Mouse (Mus musculus) G1E-ER4 (cell line): ENCODE measurements around the gene Zdhhc9. TPM values are rescaled to one million over a fixed set of nuclear protein-coding genes. Genes with fewer than 3 reads are reported as not detected.

Experiments used
- GATA1 ChIP-seq: IDR thresholded peaks from one replicate; pipeline ENCODE4 v1.8.0; 2012; ENCODE audit warnings: low read length, inconsistent platforms
- polyA plus RNA-seq: library from polyadenylated mRNA; stranded (reverse); fragments of >175 nt; gene quantifications from 2 replicates; pipeline ENCODE4 v1.2.3, GENCODE M21; 2012

Zdhhc9 gene
- 12.0 TPM in 2 replicates for polyA plus RNA-seq

- no peak for TF ChIP-seq GATA1
These were observed at the start of gene Zdhhc9 for GRCm38 (mm10) chrX:48208519-48209185. Zdhhc9 (minus strand) TSS chrX:48208878.

GRCm38 (mm10) chrX:48257011-48257410 is 48.3 kb upstream of the Zdhhc9 start:
- no peak for TF ChIP-seq GATA1

- TF ChIP-seq GATA1, result no peak
These were observed 47.9 kb upstream of the Zdhhc9 start, which contains the start of gene Utp14a for GRCm38 (mm10) chrX:48256468-48257007. Utp14a (plus strand) TSS chrX:48256862.

DNA sequence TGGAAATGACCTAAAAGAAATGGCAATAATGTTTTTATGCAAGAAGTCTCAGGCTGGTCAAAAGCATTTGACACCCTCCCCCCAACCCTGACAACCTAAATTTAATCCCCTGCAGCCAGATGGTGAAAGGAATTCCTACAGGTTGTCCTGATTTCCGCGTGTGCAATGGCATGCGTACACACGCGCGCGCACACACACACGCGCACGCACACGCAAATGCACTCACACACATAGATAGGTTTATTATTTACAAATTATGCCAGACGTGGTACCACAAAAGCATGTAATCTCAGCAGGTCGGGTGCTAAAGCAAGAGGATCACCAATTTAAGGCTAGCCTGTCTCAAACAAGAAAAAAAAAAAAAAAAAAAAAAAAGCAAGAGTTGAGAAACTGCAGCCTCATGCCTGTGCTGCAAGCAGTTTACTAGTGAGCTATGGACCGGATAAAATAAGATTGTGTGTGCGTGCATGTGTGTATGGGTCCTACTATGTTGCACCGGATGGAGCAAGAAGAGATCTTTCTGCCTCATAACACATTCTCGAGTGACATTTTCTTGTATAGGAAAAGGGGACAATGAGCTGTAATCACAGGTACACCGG is 47.3 kb upstream of the Zdhhc9 start:
- no peak for TF ChIP-seq GATA1

DNA sequence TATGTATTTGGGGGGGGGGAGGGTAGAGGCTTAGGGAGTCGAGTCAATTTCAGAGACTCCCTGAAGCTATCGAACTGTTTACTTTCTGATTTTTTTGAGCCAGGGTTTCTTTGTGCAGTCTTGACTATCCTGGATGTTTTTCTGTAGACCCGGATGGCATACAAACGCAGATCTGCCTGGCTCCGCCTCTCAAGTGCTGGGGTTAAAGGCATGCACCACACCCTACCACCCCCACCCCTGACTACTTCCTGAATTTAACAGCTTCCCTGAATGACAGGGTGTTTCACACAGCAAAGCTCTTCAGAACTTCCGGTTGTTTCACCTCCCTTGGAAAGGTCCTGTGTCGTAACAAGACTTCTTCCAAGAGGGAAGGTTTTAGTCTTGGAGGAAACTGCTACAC is 25.7 kb upstream of the Zdhhc9 start:
- no peak for TF ChIP-seq GATA1

- no peak for TF ChIP-seq GATA1
These were observed 17.5 kb upstream of the Zdhhc9 start for GRCm38 (mm10) chrX:48226225-48226624.

GRCm38 (mm10) chrX:48222706-48223105 is 14.0 kb upstream of the Zdhhc9 start:
- no peak for TF ChIP-seq GATA1

DNA sequence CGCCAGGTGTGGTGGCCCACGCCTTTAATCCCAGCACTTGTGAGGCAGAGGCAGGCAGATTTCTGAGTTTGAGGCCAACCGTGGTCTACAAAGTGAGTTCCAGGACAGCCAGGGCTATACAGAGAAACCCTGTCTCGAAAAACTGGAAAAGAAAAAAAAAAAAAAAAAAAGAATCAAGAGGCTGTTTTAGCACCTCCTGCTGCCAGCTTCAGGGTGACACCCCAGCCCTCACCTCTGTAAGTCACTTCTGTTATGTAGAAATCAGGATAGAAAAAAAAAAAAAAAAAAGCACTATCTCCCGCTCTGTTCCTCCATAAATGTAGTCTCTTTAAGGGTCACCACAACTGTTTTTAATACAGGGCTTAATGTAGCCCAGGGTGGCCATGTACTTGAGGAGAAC is 10.8 kb upstream of the Zdhhc9 start:
- no peak for TF ChIP-seq GATA1

- no peak for TF ChIP-seq GATA1
These were observed 754 bp downstream of the Zdhhc9 start for GRCm38 (mm10) chrX:48207761-48208487.

- no peak for TF ChIP-seq GATA1
These were observed 4.2 kb downstream of the Zdhhc9 start for GRCm38 (mm10) chrX:48204469-48204868.

GRCm38 (mm10) chrX:48203763-48204162 is 4.9 kb downstream of the Zdhhc9 start:
- TF ChIP-seq GATA1, result no peak

- TF ChIP-seq GATA1, result no peak
These were observed 5.7 kb downstream of the Zdhhc9 start for GRCm38 (mm10) chrX:48202995-48203394.

- TF ChIP-seq GATA1, result no peak
These were observed 6.2 kb downstream of the Zdhhc9 start for GRCm38 (mm10) chrX:48202436-48202835.

- no peak for TF ChIP-seq GATA1
These were observed 6.7 kb downstream of the Zdhhc9 start for GRCm38 (mm10) chrX:48201973-48202372.

DNA sequence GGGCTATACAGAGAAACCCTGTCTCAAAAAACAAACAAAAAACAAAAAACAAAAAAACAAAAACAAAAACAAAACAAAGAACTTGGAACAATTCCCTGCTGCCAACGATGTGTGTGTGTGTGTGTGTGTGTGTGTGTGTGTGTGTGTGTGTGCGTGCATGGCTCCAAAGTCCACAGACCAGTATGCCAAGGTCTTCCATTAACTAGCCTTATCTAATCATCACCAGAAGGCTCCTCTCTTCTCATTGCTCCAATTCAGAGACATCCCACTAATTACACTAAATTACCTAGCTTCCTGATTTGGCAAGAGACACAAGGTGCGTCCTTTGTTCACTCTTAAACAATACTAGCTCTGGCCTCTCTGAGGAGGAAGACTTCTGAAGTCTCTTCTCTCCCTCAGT is 8.0 kb downstream of the Zdhhc9 start:
- TF ChIP-seq GATA1, result no peak

- TF ChIP-seq GATA1, result no peak
These were observed 9.7 kb downstream of the Zdhhc9 start for GRCm38 (mm10) chrX:48199026-48199425.
